Mouse (Mus musculus): ENCODE data around the gene Zfp989.
"Not testable (repeated sequence)": the region's sequence is repeated elsewhere in the genome, so short reads cannot be mapped to it uniquely, and the experiment has no call there.

Zfp989 gene

GRCm38 (mm10) chr4:146971757-146972156 is at the start of gene Zfp989:
Zfp989 (plus strand) TSS chr4:146971976.
- not testable (repeated sequence) for DNase-seq (ENCODE audit: low spot score in 2 of 2)

DNA sequence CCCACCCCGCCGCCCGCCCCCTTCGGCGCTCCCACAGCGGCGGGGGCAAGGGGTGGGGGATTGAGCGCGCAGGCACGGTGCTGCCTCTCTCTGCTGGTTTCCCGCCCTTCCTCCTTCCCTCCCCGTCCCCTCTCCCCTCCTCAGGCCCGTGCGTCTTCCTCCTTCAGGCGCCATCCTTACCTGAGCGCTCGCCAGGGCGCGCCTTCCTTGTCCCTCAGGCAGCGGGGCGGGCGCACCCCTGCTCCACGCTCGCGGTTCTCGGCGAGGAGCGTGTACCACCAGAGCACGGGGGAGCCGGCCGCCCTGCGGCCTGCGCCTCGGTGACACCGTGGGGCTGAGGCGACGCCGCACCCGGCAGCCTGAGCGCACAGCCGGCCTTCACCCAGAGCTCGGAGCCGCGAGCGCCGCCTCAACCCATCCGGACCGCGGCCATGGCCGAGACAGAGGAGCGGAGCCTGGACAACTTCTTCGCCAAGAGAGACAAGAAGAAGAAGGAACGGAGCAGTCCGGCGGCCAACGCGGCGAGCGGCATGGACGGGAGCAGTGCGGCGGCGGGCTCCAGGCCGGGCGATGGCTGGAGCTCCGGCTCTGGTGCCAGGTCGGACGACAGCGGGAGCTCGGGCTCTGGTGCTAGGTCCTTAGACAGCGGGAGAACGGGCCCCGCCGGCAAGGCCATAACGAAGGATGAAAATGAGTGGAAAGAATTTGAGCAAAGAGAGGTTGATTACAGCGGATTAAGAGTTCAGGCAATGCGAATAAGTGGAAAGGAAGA is 39.3 kb upstream of the Zfp989 start:
- DNase-seq (ENCODE audit: low spot score in 2 of 2): no peak

GRCm38 (mm10) chr4:146941691-146942090 is 30.1 kb upstream of the Zfp989 start:
- DNase-seq (ENCODE audit: low spot score in 2 of 2): not testable (repeated sequence)

DNA sequence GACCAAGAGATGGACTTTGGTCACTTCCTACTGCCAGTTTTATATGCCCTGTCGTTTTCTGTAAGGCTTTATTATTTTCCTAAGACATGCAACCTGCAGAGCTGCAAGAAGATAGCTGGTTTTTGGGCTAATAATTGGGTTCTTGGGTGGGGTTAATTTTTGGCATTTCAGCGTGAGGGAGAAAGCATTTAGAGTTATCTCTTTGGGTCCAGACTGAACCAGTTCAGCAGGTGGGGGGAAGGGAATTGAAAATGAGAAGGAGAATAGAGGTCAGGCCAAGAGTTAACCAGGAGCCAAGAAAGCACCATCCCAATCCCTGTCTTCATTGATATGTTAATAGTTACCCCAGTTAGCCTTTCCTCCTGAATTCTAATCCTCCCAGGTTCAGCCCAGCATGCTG is 4.8 kb downstream of the Zfp989 start:
- DNase-seq (ENCODE audit: low spot score in 2 of 2): not testable (repeated sequence)

DNA sequence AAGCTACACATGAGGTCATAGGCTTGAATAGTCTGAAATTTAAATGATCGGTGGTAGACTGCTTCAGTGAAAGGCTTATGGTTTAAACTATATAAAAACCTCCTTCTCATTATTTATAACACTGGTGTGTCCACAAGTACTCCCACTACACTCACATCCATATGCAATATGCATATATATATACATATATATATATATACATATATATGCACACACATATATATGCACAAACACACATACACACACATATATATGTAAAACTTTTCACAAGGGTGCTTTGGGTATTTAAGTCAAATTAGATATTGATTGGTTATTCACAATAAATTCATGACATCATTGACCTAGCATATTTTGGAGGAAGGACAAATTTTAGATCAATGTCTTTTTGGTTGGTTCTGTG is 46.6 kb downstream of the Zfp989 start:
- not testable (repeated sequence) for DNase-seq (ENCODE audit: low spot score in 2 of 2)

DNA sequence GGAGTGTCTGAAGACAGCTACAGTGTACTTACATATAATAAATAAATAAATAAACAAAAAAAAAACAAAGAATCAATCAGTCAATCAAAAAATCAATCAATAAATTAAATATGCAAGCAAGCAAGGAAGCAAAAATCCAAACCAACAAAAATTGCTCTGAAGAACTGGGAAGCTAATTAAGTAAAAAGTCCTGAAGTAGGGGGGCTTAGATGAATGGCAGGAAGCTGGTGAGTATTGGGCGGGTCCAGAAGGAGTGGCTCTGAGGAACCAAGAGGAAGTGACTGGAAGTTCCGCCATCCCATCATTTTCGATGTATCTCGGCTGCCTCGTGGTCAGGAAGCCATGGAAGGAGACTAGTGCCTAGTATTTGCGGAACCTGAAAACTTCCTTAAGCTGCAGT is 49.8 kb downstream of the Zfp989 start, which contains the start of gene Rex2:
Gene Rex2, plus strand, starts transcription at position 301 of the 400 bp plus-strand sequence.
- not testable (repeated sequence) for DNase-seq (ENCODE audit: low spot score in 2 of 2)

DNA sequence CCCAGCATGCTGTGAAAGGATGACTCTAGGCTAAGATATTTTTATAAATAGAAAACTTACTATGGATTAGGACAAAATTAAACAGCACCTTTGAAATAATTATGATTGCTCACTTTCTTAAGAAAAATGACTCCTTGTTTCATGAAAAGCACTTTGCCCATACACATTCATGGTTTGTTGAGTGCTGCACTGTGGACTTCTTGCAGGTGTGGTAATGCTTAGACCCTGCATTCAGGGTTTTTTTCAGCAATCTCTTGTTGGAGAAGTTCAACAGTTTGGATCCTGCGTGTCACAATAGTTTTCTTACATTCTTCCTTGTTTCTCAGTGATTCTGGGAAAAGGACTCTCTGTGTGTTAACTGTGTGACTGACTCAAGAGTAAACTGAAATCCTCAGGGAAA is 54.6 kb downstream of the Zfp989 start:
- not testable (repeated sequence) for DNase-seq (ENCODE audit: low spot score in 2 of 2)

GRCm38 (mm10) chr4:147031308-147032036 is 59.7 kb downstream of the Zfp989 start:
- DNase-seq (ENCODE audit: low spot score in 2 of 2): not testable (repeated sequence)

All from spleen, postnatal 10 days (tissue).